Mouse (Mus musculus) mouse trophoblast stem cell (cell line): ENCODE data around the gene Frmpd4.

Source experiments
- in situ Hi-C, 2 experiments: fragments of 300-500 bp; cut with MseI, MboI; formaldehyde crosslinking; loops; 2 replicates in 1 of 2; 3 replicates in 1 of 2; pipeline ENCODE4 v1.15.1; 2025

Frmpd4 gene

DNA sequence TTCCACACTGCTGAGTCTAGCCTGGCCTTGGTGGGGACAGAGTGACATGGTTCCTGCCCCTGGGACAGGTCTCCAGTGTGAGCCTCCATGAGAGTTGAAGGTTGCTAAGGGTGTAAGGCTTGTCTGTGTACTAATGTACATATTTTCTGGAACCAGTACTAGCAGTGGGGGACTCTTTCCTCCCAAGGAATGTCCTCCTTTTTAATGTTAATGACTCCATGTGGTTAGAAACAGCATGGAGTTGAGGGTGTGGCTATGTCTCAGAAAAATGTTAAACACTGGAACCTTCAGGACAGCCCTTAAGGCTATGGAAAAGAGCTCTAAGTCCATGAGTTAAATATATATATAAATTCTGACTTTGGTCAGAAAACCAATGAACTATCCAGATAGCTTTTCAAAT lies 436.0 kb downstream of the Frmpd4 start:
- in situ Hi-C loops: no loop called here

- in situ Hi-C loops: no loop called here
These were observed 453.0 kb downstream of the Frmpd4 start for GRCm38 (mm10) chrX:168124043-168124442.

DNA sequence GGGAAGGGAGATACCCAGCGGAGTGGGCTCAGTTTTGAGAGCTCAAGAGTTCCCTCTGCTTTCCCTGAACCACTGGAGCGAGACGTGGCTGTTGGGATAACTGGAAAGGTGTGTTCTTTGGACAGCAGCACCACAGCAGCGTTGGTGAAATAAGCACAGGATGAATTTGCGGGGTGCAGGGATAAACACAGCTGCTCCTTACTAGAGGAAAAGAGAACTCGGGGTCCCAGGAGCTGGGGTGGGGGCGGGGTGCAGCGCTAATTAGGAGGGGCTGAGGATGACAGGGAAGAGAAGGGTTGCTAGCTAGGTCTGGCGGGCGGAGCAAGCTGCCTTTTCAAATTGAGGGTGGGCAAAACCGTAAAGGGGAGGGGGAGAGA lies 453.5 kb downstream of the Frmpd4 start:
- in situ Hi-C loops: no loop called here

GRCm38 (mm10) chrX:168122806-168123588 lies 454.0 kb downstream of the Frmpd4 start:
- in situ Hi-C loops: no loop called here

DNA sequence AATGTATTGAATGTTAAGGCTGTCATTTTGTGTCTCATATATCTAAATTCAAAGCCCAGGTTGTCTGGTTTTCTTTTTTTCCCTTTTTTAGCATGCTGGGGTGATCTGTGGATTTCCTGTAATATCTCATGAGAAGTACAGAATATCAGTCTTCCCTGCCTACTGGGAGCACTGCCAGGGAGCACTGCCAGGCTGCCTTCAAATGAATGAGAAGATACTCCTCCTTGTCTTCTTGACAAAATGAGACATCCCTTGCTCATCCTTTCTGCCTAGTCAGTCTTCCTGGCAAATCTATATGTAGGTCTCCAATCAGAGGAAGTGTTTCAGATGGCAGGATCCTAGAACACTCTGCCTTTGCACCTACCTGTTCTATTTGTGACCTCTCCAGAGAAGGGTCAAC lies 535.4 kb downstream of the Frmpd4 start:
- in situ Hi-C loops: no loop called here

- in situ Hi-C loops: no loop called here
These were observed 556.4 kb downstream of the Frmpd4 start for GRCm38 (mm10) chrX:168020574-168021145.

DNA sequence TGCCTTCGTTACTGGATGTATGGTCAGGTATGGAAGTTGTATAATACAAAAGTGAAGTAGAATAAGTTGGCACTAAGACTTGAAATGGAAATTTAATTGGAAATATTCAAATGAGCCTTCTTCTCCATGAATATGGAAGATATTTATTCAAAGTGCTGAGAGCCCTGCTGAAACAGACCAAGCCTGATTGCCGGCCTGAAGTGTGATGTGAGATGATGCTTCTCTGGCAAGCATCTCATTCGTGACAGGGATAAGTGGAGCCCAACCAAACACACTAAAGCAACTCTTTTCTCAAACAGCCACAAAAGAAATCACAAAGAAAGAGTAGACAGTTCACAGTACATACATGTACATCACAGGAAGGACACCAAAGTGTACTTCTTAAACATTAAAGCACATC lies 559.2 kb downstream of the Frmpd4 start:
- in situ Hi-C loops: no loop called here

- in situ Hi-C loops: no loop called here
These were observed 592.2 kb downstream of the Frmpd4 start for GRCm38 (mm10) chrX:167984835-167985234.

GRCm38 (mm10) chrX:167951207-167951606 lies 625.8 kb downstream of the Frmpd4 start:
- in situ Hi-C loops: no loop called here

DNA sequence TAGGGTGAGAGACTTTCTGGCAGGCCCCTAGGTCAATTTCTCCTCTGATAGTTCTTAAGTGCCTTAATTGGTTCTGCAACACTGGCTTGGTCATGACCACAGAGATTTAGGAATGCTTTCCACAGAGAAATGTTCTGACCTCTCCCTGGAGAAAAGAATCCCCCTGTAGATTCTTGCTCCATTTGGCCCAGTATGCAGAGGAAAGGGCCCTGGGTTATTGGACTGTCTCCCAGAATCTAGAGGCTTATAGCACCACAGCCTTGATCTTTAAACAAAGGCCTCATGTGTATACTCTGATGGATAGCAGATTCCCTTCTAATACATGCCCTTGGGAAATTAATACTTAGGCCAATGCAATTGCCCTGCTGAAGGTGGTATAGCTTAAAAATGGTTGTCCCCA lies 667.5 kb downstream of the Frmpd4 start:
- in situ Hi-C loops: no loop called here

GRCm38 (mm10) chrX:167901046-167901445 lies 676.0 kb downstream of the Frmpd4 start:
- in situ Hi-C loops: no loop called here

- in situ Hi-C loops: no loop called here
These were observed 722.2 kb downstream of the Frmpd4 start for GRCm38 (mm10) chrX:167854821-167855220.

DNA sequence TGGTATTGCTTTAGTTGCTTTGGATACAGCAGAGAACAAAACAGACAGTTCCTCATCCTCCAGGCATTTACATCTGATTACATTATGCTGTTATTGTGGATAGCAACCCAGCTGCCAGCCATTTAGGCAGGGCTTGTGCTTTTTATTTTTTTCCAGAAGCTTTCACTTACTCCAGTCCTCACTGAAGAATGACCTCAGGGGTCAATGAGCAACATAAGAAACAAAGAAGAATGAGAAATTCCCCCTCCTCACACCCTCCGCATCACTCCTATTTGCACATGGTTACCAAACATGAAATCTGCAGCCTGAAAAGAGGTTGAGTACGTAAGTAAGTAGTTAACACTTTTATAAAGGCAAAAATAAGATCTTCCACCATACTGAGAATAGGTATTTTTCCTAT lies 744.5 kb downstream of the Frmpd4 start:
- in situ Hi-C loops: no loop called here

DNA sequence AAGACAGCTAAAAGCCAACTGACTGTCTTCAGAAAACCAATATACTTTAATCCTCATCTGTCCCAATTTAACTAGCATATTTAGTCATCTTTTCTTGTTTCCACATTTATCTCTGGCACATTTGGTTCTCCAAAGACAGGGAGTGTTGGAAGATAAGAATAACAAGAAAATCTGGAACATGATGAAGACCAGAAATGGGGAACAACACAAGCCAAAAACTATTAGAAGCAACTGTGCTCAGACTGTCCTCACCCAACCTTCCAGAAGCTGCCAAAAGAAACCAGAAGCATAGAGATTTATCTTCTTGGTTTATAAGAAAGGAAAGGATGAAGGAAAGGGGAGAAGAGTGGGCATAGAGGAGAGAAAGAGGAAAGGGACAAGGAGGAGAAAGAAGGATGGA lies 748.6 kb downstream of the Frmpd4 start:
- in situ Hi-C loops: no loop called here

- in situ Hi-C loops: loop anchor here in 1 of 2 experiments (25.0 kb wide), 1 partner anchor 305 kb away; no protein-coding TSS in a partner anchor
These were observed 759.7 kb downstream of the Frmpd4 start for GRCm38 (mm10) chrX:167817363-167817762.

GRCm38 (mm10) chrX:167810120-167810519 lies 766.9 kb downstream of the Frmpd4 start:
- in situ Hi-C loops: loop anchor here in 1 of 2 experiments (25.0 kb wide), 1 partner anchor 298 kb away; no protein-coding TSS in a partner anchor

- in situ Hi-C loops: loop anchor here in 1 of 2 experiments (25.0 kb wide), 1 partner anchor 296 kb away; no protein-coding TSS in a partner anchor
These were observed 768.5 kb downstream of the Frmpd4 start for GRCm38 (mm10) chrX:167808572-167808971.

DNA sequence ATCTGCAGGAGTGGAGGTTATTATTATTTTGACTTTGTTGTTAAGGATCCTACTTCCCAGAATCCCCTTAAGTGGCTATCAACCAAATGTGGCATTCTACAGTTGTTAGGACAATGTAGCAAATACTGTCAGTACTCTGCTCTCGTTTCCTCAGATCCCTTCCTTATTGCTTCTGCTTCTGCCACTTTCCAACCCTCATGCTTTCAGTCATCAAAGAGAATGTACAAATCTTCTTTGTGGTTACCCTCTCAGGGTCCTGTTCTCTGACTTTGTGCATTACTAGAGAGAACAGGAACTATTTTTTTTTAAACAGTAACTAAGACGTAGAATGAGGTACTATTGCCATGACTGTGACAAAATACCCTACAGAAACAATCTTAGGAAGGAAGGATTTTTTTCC lies 788.3 kb downstream of the Frmpd4 start:
- in situ Hi-C loops: no loop called here

DNA sequence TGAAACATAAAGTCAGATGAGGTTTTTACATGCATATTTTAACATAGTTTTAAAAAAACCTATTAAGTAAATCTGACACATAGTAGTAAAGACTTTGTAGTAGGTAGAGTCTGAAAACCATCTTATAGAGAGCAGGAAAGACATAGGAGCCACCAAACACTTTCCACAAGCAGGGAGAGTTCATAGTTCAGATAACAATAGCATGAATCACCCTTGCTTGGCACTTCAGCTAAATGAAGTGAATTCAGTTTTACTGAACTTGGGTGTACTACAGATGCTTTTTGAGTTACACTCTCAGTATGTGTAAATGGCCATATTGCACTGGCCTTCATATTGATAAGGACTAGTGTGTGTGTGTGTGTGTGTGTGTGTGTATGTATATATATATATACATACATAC lies 793.5 kb downstream of the Frmpd4 start:
- in situ Hi-C loops: no loop called here

- in situ Hi-C loops: no loop called here
These were observed 857.5 kb downstream of the Frmpd4 start for GRCm38 (mm10) chrX:167719564-167719981.

- in situ Hi-C loops: no loop called here
These were observed 857.9 kb downstream of the Frmpd4 start for GRCm38 (mm10) chrX:167719092-167719491.

GRCm38 (mm10) chrX:167654806-167655495 lies 922.1 kb downstream of the Frmpd4 start:
- in situ Hi-C loops: no loop called here

GRCm38 (mm10) chrX:167654249-167654648 lies 922.8 kb downstream of the Frmpd4 start:
- in situ Hi-C loops: no loop called here
